Mouse (Mus musculus) gastrocnemius, postnatal 25 days (tissue): ENCODE data around the gene Mt3. TPM values are rescaled to one million over a fixed set of nuclear protein-coding genes. Genes with fewer than 3 reads are reported as not detected.

Experiments used
- DNase-seq: peaks from one replicate; pipeline ENCODE4 v3.0.0; 2022
- total RNA-seq, 2 experiments: library from RNA; stranded (reverse); gene quantifications; 1 replicate in 1 of 2; 2 replicates in 1 of 2; pipeline ENCODE4 v1.2.3; 2021

Mt3 gene
- total RNA-seq, 2 experiments from 2014 or later, result 5.0 to 5.1 TPM

DNA sequence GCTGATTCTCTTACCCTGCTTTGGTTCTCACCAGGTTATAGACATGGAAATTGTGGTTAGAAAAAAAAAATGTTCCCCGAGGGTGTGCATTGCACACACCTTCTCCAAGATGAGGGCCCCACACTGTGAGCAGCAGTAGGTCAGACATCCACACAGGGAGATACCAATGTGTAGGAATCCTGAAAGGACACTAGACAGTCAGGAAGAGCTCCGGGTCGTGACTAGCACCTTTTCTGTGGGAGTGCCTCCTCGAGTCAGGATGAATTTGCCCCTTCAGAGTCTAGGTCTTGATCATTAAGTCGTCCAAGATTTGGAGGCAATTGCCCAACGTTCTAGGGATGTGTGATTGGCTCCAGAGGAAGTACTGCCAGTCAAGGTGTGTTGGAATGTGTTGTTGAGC lies 33.4 kb downstream of the Mt3 start:
- no peak for DNase-seq

DNA sequence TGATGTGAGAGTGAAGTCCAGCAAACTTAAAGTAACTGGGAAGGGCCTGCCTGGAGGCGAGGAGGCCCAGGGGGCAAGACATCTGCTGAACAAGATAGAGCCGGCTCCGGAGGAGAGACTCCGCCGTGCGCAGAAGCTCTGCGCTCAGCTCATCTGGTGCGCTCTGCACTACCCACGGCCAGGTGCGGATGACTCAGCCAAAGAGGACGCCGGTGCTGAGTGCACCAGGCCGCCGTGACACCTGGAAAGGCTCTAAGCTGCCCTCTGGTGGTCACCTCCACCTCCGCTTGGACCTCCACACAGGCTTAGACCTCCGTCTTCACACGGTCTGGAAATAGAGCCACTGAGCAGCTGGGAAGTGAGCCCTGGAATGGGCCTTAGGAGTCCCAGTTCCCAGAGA lies 34.1 kb downstream of the Mt3 start:
- peak; percentile 71 for DNase-seq

DNA sequence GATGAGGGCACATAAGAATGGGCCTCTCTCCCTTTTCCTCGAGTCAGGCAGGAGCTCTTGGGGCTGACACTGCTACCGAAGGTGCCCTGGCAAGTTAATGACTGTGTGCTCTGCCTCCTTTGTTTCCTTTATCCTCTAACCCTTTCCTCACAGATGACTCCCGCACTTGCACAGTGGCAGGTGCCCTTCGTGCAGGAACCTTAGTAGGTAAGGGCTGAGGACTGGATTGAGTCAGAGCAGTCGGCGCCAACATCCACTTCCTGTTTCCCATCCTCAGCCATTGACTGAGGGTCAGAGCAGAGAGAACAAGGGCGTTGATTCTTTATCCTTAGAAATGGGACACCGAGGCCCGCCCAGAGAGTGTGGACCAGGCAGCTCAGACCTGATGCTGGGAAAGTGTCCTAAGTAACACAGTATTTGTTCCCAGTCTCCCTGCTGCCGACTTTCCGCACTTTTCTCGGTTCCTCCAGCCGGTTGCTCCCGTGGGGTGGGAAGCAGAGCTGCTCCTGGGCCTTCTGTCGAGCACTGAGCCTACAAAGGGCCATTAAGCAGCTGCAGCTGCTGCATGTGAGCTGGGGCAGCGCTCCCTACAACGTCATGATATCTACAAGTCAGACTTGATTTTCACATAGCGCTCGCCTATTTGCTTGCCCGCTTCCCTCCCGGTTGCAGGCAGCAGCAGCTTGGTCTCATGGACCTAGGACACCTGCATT lies 35.0 kb downstream of the Mt3 start:
- DNase-seq, result no peak

GRCm38 (mm10) chr8:94189275-94190031 lies 37.0 kb downstream of the Mt3 start:
- peak; percentile 39 for DNase-seq

DNA sequence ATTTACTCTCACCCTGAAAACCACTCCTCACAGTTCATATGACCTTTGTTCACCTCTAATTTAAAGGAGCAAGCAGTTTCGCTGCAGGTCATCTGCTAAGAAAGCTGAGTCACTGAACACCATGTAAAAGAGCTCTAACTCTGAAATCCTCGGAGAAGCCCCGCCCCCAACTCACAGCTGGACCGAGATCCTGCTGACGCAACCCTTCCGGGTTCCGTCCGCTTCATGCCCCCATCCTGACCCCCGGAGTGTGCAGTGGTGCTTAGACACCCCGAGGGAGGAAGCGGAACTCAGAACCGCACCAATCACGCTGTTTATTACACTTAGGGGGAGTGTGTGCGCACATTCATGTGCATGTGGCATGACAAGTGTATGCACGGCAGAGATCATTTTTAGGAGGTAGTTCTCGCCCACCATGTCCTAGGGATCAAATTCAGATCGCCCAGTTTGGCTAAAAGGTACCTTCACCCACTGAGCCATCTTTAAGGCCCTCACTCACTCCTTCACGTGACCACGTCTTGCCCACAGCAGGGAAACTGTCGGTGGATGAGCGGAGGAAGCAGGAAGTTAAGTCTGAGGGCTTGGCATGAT lies 38.8 kb downstream of the Mt3 start:
- peak; percentile 67 for DNase-seq

- peak; percentile 55 for DNase-seq
Measured at GRCm38 (mm10) chr8:94192926-94193325, 40.5 kb downstream of the Mt3 start.

DNA sequence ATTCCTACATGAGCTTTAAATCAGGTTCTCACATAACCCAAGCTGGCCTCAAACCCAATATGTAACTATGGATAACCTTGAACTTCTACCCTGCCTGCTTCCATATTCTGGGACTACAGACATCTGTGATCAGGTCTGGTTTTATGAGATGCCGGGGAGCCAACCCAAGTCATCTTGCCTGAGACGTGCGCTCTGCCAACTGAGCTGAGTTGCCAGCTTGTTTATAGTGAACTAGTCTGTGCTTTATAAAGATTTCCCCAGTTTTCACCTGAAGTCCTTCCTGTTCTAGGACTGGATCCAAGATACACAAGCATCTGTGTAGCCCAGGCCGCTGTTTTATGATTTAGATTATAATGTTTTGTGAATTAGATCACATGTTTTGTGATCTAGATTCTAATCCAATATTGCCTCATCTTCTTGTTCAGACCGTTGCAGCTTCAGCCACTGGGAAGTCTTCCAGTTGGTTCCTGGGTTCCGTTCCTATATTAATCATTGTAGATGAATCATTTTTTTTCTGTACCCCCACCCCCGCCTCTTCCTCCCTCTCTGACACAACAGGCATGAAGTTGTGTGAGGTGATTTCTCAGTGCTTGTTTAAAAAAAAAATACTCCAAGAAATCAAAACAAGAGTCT lies 42.3 kb downstream of the Mt3 start:
- peak; percentile 42 for DNase-seq

GRCm38 (mm10) chr8:94199202-94199869 lies 46.9 kb downstream of the Mt3 start:
- peak; percentile 36 for DNase-seq

Other genes starting within 250 kb of the Mt3 start
- 10 to 100 TPM; 78.0 to 83.5 TPM for gene Amfr, start 139.8 kb upstream of the Mt3 start, total RNA-seq
- 10 to 100 TPM; 10.5 to 11.9 TPM for gene Nudt21, start 115.6 kb upstream of the Mt3 start, total RNA-seq
- 10 to 100 TPM; 21.5 to 22.8 TPM for gene Ogfod1, start 115.4 kb upstream of the Mt3 start, total RNA-seq
- 1 to 10 TPM; 1.5 to 2.3 TPM for gene Bbs2, start 53.7 kb upstream of the Mt3 start, total RNA-seq
- gene Mt4, start 15.4 kb upstream of the Mt3 start, total RNA-seq, result not detected
- gene Mt2, start 20.1 kb downstream of the Mt3 start, total RNA-seq, result 100 to 1,000 TPM in 1 of 2 experiments, 10 to 100 TPM in 1; 61.6 to 106 TPM
- gene Mt1, start 26.5 kb downstream of the Mt3 start, total RNA-seq, result 10 to 100 TPM; 63.7 to 91.7 TPM
- gene Nup93, start 62.0 kb downstream of the Mt3 start, total RNA-seq, result 10 to 100 TPM in 1 of 2 experiments, 1 to 10 TPM in 1; 9.8 to 10.1 TPM
- gene Slc12a3, start 176.6 kb downstream of the Mt3 start, total RNA-seq, result not detected
- gene Herpud1, start 233.8 kb downstream of the Mt3 start, total RNA-seq, result 10 to 100 TPM; 78.0 to 80.1 TPM